10 mouse cellular contexts compared by ENCODE assay signal in the genomic region with DNA sequence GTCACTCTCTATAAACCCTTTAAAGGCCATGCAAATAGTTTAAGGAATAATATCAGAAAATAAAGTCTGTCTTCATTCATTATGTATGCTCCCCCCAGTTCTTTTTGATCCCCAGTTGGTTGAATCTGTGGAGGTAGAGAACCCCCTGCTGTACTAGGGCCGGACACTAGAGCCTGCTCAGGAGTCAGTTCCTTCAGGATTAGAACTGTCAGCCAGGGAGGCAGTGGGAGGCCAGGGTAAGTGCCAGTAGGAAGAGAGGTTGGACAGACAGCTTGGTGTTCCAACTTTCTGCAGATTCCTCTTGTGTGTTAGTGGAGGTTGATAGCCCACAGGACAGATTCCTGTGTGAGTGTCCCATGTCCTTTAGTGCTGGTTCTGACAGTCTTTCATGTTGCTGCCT.
A peak's percentile ranks its signal among the peaks of the same experiment; 100 is the strongest.
DNase-seq lines count a peak whose midpoint lies in the region; ATAC-seq and TF ChIP-seq lines count a peak whose summit lies in the region.
"Had no signal": no experiment of that assay in that cellular context is flagged by ENCODE, and none has a peak within 500 bp of the region (broad histone marks: within the 10 kb centered on the region; RNA-seq: fewer than 3 reads in every experiment).

No protein-coding gene starts in this region.

- no peaks in the 10 kb centered on the region for H3K27me3 ChIP-seq in limb, embryonic 12.5 days
- no peaks in the 10 kb centered on the region for H3K27me3 ChIP-seq in forebrain, embryonic 11.5 days (ENCODE audit: control insufficient read depth, insufficient read depth, low read length)
- H3K27me3 ChIP-seq: forebrain, embryonic 15.5 days; hindbrain, embryonic 15.5 days had no signal

- ATAC-seq in cerebellum, adult (ENCODE audit: insufficient number of reproducible peaks, low FRiP score, low TSS enrichment), result peak; percentile 58
- no peak for ATAC-seq in limb, embryonic 12.5 days (ENCODE audit: insufficient number of reproducible peaks, insufficient read depth, low FRiP score, low TSS enrichment, low read depth)
- ATAC-seq in forebrain, embryonic 11.5 days (replicated peaks; ENCODE audit: low FRiP score), result no peak
- ATAC-seq: forebrain, embryonic 15.5 days had no signal

- H3K9me3 ChIP-seq in limb, embryonic 12.5 days, result no peaks in the 10 kb centered on the region
- H3K9me3 ChIP-seq in forebrain, embryonic 11.5 days (ENCODE audit: control insufficient read depth, low read length), result no peaks in the 10 kb centered on the region
- H3K9me3 ChIP-seq: forebrain, embryonic 15.5 days; hindbrain, embryonic 15.5 days had no signal

- no peak overlapping the region for H3K27ac ChIP-seq in left cerebral cortex, adult 2 months
- H3K27ac ChIP-seq in limb, embryonic 12.5 days, result peak overlapping the region; percentile 90
- no peak overlapping the region for H3K27ac ChIP-seq in forebrain, embryonic 11.5 days (ENCODE audit: low read depth, low read length)
- H3K27ac ChIP-seq: forebrain, embryonic 15.5 days; hindbrain, embryonic 15.5 days had no signal

- no peak for DNase-seq in cerebellum, postnatal 4 days (ENCODE audit: low spot score in 2 of 2)
- DNase-seq in left cerebral cortex, adult 2 months (ENCODE audit: extremely low spot score in 1 of 2, low spot score in 2 of 2), result no peak
- no peak for DNase-seq in left cerebral cortex, postnatal 14 days (ENCODE audit: low spot score in 2 of 2)
- DNase-seq in cerebellum, adult 9-11 months, result peak; percentile 41
- DNase-seq in forebrain, embryonic 11.5 days (ENCODE audit: low spot score), result no peak
- DNase-seq in embryo, embryonic 11 days, result no peak

- H3K4me2 ChIP-seq in limb, embryonic 12.5 days, result 0 out of 2 replicates have a peak overlapping the region, but pooled peaks have one; percentile 16
- no peak overlapping the region for H3K4me2 ChIP-seq in forebrain, embryonic 11.5 days (ENCODE audit: low read depth, low read length, severe bottlenecking)
- H3K4me2 ChIP-seq: forebrain, embryonic 15.5 days; hindbrain, embryonic 15.5 days had no signal

- intact Hi-C loops in left cerebral cortex, adult 2 months (cut with DNase I), result no loop called here
- intact Hi-C loops in left cerebral cortex, postnatal 14 days (cut with DNase I), result no loop called here

- 0 out of 2 replicates have a peak overlapping the region, but pooled peaks have one; percentile 18 for H3K9ac ChIP-seq in limb, embryonic 12.5 days (replicated peaks)
- no peak overlapping the region for H3K9ac ChIP-seq in forebrain, embryonic 11.5 days (ENCODE audit: low read length)
- H3K9ac ChIP-seq: forebrain, embryonic 15.5 days; hindbrain, embryonic 15.5 days had no signal

- peaks cover 54% of the 10 kb centered on the region for H3K4me1 ChIP-seq in limb, embryonic 12.5 days (replicated peaks)
- no peaks in the 10 kb centered on the region for H3K4me1 ChIP-seq in forebrain, embryonic 11.5 days (replicated peaks; ENCODE audit: control insufficient read depth, insufficient read depth, low read length)

- no peak overlapping the region for H3K4me3 ChIP-seq in left cerebral cortex, adult 2 months
- H3K4me3 ChIP-seq in limb, embryonic 12.5 days (replicated peaks), result no peak overlapping the region
- no peak overlapping the region for H3K4me3 ChIP-seq in forebrain, embryonic 11.5 days (ENCODE audit: low read depth, low read length)
- H3K4me3 ChIP-seq: forebrain, embryonic 15.5 days; hindbrain, embryonic 15.5 days had no signal

- 33% methylated on average over 1 of the region's 1 CpGs for WGBS in limb, embryonic 12.5 days
- WGBS in forebrain, embryonic 11.5 days, result 32% methylated on average over 1 of the region's 1 CpGs

- peak; percentile 30 for TF ChIP-seq CTCF in left cerebral cortex, adult 2 months (IDR thresholded peaks at IDR 0.05)

- H3K36me3 ChIP-seq in limb, embryonic 12.5 days, result no peaks in the 10 kb centered on the region; the same call in 1 of the 2 replicates
- no peaks in the 10 kb centered on the region for H3K36me3 ChIP-seq in forebrain, embryonic 11.5 days (ENCODE audit: control insufficient read depth, insufficient read depth, low read length)
- H3K36me3 ChIP-seq: forebrain, embryonic 15.5 days; hindbrain, embryonic 15.5 days had no signal
